Mouse (Mus musculus): ENCODE measurements around the gene Cdk9. TPM values are rescaled to one million over a fixed set of nuclear protein-coding genes. Genes with fewer than 3 reads are reported as not detected.

Cdk9 gene
- total RNA-seq (2014; fragmentation: Nextera tagmentation) (89.5 and 102 TPM in 2 replicates), total RNA-seq (2017) (44.8 and 54.3 TPM in 2 replicates)

DNA sequence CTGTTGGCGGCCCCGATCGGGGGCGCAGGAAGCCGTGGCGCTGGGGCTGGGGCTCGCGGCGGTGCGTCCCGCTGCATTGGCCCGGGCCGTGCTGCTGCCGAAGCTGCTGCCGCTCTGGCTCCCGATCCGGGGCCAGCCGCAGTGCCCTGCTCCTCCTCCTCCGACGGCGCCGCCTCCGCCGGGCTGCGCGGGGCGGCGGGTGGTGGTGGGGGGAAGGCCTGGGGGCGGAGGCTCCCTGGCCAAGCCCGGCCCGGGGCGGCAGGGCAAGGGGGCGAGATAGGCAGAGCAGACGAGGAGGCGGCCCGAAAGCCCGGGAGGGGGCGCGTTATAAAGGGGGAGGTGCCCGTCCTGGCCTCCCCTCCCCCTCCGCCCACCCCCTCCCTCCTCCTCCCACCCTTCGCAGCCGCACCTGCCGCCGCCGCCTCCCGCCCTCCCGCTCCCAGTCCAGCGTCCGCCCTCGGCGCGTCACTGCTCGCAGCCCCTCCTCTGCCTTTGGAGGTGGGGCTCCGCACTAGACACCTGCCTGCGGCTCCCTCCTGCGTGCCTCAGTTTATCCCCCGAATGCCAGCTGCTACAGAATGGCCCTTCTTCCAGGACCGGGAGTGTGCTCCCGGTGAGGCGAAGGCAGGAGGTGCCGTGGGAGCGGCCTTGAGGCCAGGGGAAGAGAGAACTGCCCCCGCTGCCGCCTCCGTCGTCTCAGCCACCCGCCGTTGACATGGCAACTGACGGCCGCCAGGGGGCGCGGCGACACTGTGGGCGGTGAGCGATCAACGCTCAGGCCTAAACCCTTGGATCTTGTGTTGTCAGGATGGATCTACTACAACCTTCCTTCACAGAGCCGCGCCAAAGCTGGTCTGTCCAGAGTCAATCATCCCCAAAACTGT, at the start of gene Cdk9:
Gene Cdk9 (minus strand): TSS at position 143 of the 884 bp plus-strand sequence.
- peak; percentile 26 for ATAC-seq (replicated peaks; ENCODE audit: poor library complexity, severe bottlenecking)

DNA sequence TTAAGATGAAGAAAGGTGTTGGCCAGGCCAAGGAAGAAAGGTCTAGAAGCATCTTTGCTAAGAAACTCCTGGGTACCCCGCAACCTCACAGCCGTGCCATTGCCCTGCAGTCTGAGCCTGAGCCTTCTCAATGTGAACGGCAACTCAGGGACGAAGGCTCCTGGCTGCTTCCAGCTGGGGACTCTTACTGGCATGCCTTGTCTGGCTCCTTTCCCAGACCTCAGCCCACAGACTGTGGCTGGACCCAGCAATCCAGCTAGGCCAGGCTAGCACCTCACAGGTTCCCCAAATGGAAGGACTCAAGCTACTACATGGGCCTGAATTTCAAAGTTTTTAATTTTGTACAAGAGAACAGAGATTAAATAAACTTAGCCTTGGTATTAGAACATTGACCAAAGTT, 49.0 kb upstream of the Cdk9 start:
- ATAC-seq (replicated peaks; ENCODE audit: poor library complexity, severe bottlenecking) = no peak

DNA sequence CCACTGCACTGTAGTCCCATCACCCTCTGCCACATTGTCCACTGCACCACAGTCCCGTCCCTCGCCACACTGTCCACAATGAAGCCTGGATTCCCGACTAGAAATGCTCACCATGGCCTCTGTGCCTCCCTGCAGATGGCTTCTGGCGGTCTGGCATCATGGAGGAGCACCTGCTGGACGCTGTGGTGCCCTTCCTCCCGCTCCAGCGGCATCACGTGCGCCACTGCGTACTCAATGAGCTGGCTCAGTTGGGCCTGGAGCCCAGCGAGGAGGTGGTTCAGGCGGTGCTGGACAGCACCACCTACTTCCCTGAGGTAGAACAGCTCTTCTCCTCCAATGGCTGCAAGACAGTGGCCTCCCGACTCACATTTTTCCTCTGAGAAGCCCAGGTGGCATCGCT, 48.5 kb upstream of the Cdk9 start:
- ATAC-seq (replicated peaks; ENCODE audit: poor library complexity, severe bottlenecking) = no peak

DNA sequence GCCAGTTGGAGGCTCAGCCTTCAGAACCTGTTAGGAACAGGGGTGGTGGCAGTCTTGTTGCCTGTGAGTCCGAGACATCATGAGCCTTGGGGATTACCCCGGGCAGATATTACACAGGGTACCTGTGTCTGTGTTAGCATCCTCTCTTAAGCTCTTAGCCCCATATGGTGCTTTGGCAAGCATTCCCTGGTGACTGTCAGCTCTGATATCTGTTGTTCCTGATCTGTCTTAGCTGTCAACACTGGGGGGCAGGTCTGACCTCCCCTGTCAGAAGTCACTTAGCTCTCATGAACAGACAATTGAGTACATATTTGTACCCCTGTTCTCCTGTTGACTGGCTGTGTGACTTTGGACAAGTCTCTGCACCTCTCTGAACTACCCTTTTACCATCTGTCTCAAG, 46.1 kb upstream of the Cdk9 start:
- no peak for ATAC-seq (replicated peaks; ENCODE audit: poor library complexity, severe bottlenecking)

DNA sequence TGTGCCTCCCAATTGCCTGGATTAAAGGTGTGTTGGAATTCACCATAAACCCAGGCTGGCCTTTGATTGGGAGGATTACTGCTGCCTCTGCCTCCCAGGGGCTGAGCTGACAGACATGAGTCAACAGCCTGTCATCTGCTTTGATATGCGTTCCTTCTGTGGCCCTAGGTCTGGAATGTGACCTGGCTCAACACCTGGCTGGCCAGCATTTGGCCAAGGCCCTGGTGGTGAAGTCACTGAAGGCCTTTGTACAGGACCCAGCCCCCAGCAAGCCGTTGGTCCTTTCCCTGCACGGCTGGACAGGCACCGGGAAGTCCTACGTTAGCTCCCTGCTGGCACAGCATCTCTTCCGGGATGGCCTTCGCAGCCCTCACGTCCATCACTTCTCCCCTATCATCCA, 45.6 kb upstream of the Cdk9 start:
- no peak for ATAC-seq (replicated peaks; ENCODE audit: poor library complexity, severe bottlenecking)

DNA sequence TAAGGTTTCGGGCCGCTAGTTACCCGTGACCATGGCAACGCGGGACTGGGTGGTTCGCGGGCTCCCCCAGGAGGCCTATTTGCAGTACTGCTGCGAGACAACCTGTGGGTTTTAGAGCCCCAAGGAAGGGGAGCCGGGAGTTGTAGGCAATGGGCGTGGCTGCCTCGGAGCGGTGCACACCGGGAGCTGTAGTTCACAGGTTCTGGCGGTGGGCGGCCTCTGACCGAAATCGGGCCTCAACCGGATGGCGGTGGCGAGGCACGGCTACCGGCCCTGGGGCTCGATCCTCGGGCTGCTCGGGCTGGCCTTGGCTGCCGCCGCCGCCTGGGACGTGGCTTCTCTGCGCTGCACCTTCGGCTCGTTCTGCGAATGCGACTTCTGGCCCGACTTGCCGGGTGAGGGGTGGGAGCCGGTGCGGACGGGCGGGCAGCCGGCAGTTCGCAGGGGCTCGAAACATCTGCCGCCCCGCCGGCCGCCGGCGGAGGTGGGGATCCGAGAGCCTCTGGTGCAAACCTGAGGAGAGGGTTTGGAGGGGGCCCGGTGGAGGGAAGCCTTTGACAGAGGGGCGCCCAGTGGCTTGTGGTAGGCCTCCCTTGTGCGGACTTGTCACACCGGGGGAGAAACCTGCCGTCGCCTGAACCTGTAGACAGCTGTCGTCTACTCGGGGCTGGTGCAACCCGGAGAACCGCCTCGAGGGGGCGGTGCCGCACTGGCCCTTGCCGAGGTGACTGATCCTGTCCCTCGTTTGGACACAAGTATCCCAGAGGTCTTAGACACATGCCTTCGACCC, 44.4 kb upstream of the Cdk9 start, which contains the start of gene Tor2a:
Gene Tor2a (plus strand): TSS at position 179 of the 790 bp plus-strand sequence.
- ATAC-seq (replicated peaks; ENCODE audit: poor library complexity, severe bottlenecking) = peak; percentile 99

DNA sequence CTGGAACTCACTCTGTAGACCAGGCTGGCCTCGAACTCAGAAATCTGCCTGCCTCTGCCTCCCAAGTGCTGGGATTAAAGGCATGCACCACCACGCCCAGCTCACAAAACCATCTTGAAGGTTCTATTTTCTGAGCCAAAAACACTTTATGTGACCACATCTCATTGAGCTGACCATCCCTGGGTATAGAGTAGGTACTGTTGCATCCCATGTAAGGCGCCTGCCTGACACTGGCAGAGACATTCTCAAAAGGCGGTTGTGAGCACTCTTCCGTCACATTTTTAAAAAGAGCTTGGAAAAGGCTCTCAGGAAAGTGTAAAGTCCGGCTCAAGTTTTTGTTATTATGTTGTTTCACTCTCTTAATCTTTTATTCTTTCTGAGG, 43.8 kb upstream of the Cdk9 start:
- no peak; the same call in 1 of the 2 replicates for ATAC-seq (replicated peaks; ENCODE audit: poor library complexity, severe bottlenecking)

DNA sequence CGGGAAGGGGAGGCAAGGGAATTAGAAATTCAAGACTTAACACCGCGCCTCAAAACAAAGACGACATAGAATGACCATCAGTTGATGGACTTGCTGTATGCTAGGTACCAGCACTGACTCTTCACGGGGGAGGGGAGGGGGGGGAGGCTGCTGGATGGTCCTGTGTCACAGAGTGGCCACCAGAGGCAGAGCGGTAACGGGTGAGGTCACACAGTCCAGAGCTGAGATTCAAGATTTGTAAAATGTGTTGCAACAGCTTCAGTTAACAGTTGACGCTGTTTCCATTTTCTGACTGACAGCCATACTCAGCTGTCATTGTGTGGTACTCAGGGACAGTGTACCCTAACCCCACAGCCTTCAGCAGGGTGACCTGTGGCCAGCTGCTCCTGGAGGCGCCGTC, 39.3 kb upstream of the Cdk9 start:
- ATAC-seq (replicated peaks; ENCODE audit: poor library complexity, severe bottlenecking) = 0 out of 2 replicates have a peak, but pooled peaks have one; percentile 5

DNA sequence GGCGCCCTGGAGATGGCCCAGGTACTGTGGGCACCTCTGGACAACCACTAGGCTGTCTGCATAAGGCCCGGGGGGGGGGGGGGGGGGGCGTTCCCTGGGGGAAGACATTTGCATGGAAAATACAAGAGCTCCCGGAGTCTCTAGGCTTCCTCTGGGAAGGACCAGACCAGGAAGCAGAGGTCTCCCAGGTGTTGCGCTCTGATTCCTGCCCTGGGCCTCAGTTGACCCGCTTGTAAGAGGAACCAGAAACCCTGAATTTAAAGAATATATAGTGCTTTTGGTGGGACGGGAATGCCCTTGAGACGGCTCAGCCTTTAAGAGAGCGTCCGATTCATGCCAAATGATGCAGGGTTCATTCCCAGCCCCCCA, 38.8 kb upstream of the Cdk9 start:
- no peak for ATAC-seq (replicated peaks; ENCODE audit: poor library complexity, severe bottlenecking)

DNA sequence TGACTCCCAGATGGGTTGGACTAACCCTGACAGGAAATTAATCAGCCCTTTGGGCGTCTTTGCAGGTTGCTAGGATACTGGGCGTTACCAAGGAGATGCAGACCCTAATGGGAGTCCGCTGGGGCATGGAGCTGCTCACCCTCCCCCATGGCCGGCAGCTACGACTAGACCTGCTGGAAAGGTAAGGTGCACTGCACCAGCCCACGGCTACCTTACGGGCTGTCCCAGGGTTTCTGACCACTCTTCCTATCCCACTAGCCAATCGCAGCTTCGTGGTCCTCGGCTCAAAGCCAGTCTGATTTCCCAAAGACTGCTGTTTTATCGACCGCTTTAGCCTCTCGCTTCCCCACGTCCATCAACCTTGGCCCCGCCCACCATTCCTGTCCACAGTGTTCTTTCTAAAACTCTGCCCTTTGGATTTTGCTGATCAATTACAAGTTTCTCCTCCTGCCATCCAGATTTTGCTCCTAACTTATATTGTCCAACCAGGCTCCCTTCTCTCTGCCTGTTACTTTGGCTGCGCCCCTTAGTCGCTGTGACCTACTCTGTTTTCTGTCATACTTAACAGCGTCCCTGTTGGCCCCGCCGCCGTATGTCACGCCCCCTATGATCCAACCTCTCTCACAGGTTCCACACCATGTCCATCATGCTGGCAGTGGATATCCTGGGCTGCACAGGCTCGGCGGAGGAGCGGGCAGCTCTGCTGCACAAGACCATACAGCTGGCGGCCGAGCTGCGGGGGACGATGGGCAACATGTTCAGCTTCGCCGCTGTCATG, 38.2 kb upstream of the Cdk9 start:
- no peak for ATAC-seq (replicated peaks; ENCODE audit: poor library complexity, severe bottlenecking)

DNA sequence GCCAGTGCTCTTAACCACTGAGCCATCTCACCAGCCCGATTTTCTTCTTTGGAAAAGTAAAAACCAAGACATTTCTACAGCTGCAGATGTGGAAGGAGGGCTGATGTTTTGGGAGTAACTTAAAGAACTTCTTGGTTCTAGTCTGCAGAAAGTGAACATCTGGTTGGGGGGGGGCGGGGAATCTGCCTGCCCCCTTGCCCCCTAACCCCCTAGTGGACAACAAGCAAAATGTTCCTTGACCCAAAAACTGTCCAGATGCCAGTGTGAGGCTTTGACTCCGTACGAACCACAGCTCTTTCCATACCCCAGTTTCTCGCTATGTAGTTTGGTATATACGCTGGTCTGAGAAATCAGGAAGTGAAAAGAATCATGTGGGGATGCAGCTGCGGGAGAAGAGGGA, 37.3 kb upstream of the Cdk9 start:
- 0 out of 2 replicates have a peak, but pooled peaks have one; percentile 42 for ATAC-seq (replicated peaks; ENCODE audit: poor library complexity, severe bottlenecking)

DNA sequence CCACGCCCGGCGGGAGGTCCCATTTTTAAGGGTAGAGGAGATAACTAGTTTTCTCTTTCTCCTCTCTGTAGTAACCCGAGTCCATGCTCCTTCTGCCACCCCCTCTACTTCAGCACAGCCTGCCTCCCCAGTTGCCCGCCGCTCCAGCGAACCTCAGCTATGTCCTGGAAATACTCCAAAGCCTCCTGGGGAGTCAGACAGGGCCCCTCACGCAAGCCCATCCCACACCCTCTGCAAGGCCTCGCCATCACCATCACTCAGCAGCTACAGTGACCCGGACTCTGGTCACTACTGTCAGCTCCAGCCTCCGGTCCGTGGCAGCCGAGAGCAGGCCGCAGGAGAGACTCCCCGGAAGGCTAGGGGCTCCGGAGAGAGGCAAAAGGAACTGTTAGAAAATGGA, 36.2 kb upstream of the Cdk9 start:
- ATAC-seq (replicated peaks; ENCODE audit: poor library complexity, severe bottlenecking) = no peak

DNA sequence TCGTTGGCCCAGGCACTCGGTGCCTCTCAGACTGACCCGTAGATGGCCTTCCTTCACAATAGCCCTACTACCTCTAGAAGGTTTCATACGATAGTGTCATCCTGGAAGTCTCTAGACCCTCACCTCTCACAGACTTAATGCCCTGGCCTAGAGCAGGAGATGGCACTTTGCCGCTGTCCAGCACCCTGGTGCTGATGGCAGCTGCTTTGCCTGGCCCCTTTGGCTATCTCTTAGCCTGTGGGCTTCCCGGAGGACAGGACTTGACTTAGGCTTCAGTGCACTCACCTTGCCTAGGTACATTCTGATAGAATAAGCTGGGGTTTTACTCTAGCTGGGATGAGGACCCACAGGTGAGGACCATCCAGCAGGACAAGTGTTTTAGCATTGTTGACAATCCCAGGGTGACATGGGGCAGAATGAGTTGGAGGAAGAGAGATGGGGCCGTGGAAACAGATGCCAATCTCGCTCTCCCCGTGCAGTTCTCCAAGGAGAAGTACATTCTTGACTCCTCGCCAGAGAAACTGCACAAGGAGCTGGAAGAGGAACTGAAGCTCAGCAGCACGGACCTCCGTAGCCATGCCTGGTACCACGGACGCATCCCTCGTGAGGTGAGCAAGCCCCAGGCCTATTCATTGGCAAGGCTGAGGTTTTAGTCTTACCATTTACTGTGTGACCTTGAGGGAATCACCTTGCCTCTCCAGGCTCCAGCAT, 31.6 kb upstream of the Cdk9 start:
- ATAC-seq (replicated peaks; ENCODE audit: poor library complexity, severe bottlenecking) = peak; percentile 53; the same call in 1 of the 2 replicates

DNA sequence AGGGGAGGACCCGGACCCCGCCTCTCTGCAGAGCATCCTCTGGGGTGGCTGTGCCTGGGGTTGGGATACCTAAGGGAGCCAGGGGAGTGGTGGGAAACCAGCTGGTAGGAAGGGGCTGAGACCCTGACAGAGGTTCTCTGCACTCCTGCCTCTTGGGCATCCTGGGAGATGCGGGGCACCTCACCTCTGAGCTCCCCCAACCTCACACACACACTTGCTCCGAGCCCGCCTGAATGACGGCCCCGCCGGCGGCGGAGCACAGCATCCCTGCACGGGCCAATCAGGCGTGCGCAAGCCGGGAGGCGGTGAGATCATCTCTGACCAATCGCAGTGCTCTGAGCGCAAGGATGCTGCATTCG, 29.3 kb upstream of the Cdk9 start:
- ATAC-seq (replicated peaks; ENCODE audit: poor library complexity, severe bottlenecking) = no peak

DNA sequence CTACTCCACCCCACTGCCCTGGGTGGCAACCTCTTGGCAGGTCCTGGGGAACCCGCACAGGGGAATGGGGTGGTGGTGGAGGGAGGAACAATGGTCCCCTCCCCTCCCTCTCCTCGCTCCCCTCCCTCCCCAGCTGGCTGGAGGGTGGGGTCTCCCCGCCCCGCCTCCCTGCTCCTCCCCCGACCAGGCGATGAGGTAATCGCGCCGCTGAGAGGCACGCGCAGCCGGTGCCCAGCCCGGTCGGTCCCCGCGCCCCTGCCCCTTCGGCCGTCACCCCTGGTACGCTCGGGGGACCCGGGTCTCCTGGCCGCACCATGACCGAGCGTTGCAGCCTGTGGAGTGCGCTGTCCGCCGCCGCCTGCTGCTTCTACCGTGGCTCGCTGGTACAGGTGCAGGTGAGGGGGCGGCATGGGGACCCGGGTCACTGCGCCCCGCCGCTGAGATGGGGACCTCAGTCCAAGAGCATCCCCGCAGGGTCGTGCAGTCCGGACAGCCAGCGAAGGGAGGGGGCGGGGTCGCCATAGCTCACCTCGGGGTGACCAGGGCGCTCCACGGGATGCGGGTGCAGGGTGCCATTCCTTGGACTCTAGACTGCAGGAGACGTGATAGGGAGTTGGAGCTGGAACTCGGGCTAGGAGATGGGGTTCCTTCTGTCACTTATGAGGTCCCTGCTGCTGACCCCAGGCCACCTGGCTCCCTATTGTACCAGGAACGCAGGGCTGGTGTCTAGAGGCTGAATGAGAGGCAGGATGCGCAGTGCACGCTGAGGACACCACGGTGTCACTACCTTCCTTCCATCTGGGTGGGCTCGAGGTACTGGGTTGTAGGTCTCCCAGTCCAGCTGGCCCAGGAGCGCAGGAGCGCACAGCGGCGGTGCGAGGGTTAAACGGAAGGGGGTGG, 28.6 kb upstream of the Cdk9 start:
- no peak for ATAC-seq (replicated peaks; ENCODE audit: poor library complexity, severe bottlenecking)

DNA sequence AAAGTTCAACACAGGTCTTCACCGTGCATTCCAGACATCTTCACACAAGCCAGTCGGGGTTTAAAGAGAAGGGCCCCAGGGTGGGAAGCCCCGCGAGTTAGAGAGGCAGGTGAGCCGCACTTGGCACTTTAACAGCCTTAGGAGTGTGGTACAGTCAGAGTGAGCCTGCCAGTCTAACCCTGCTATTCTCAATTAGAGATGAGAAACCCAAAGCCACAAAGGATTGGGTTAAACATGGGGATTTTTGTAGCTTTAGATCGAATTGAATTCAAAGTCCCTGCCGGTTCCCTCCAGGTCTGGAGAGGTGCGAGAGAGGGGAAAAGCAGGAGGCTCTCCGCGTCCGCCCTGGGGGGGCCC, 28.0 kb upstream of the Cdk9 start, which contains the start of gene 6330409D20Rik:
Gene 6330409D20Rik (minus strand): TSS at position 101 of the 357 bp plus-strand sequence.
- no peak for ATAC-seq (replicated peaks; ENCODE audit: poor library complexity, severe bottlenecking)

DNA sequence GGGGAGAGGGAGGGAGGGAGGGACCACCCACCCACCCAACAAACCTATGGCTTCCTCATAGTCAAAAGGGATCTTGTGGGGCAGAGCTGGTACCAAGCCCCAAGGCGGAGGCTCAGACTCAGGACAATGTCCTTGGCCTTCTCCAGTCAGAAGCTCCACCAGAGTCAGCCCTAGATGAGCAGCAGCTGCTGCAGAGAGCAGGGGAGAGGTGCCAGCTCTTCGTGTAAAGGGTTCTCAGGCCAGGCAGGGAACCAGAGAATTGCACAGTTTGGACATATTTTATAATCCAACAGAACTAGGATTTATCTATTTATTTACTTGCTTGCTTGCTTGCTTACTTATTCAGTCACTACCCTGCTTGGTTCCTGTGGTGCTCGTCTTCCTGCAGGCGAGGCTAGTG, 26.4 kb upstream of the Cdk9 start:
- no peak for ATAC-seq (replicated peaks; ENCODE audit: poor library complexity, severe bottlenecking)

DNA sequence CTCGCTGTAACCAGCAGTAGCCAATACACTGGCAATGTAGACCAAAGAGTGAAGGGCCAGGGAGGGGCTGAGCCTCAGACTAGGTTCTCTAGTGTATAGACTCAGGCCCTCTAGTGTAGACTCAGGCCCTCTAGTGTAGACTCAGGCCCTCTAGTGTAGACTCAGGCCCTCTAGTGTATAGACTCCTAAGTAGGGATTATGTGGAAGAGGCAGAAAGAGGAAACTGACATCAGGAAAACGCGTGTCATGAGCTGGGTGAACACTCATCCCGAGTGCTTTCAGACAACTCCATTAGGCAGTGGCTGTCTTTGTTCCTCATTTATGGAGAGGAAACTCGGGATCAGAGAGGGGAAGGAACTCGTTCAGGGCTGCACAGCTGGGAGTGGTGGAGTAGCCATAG, 24.1 kb upstream of the Cdk9 start:
- ATAC-seq (replicated peaks; ENCODE audit: poor library complexity, severe bottlenecking) = peak; percentile 58

DNA sequence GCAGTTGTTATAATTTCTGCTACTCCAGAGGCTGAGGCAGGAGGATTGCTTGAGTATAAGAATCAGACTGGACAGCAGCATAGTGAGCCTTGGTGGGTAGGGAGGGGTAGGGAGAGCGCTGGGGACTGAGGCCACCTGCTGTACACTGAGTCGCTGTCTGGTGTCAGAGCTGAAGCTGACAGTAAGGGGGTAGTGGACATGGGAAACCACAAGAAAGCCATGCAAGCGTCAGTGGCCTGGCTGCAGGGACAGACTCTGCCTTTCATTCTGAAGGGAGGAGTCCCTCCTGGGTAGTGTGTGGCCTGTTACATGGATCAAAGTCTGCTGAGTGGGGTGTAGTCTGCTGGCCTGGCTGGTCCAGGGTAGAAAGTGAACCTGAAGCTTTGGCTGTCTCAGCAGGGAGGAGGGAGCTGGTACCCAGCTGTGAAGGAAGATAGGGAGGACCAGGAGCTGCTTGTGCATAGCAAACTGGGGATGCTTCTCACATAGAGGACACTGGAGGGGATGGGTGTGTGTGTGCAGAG, 23.5 kb upstream of the Cdk9 start:
- ATAC-seq (replicated peaks; ENCODE audit: poor library complexity, severe bottlenecking) = no peak
